Mouse (Mus musculus) kidney, postnatal 25 days (tissue): ENCODE results near the gene Vps45.
"Not testable (repeated sequence)": the region's sequence is repeated elsewhere in the genome, so short reads cannot be mapped to it uniquely, and the experiment has no call there.

Experiments
- DNase-seq, 2 experiments: peaks; one replicate each; pipeline ENCODE4 v3.0.0; 2021; ENCODE audit warnings: mixed read lengths in 2 of 2

The Vps45 gene

GRCm38 (mm10) chr3:95994975-95995801, 63.1 kb downstream of the Vps45 start:
- peak; percentile 29 to 54 for DNase-seq

GRCm38 (mm10) chr3:95994381-95994846, 63.9 kb downstream of the Vps45 start:
- DNase-seq: no peak

- DNase-seq: peak; percentile 41 to 80
These were observed 64.4 kb downstream of the Vps45 start for GRCm38 (mm10) chr3:95993881-95994280.

- peak; percentile 36 to 63 for DNase-seq
These were observed 65.2 kb downstream of the Vps45 start for GRCm38 (mm10) chr3:95992990-95993603.

- no peak for DNase-seq
These were observed 67.8 kb downstream of the Vps45 start for GRCm38 (mm10) chr3:95990413-95990941.

GRCm38 (mm10) chr3:95988969-95989368, 69.3 kb downstream of the Vps45 start:
- DNase-seq: peak; percentile 79 to 83

GRCm38 (mm10) chr3:95988138-95988537, 70.1 kb downstream of the Vps45 start:
- DNase-seq: no peak

GRCm38 (mm10) chr3:95987386-95988110, 70.7 kb downstream of the Vps45 start:
- DNase-seq: peak in 1 of 2 experiments; percentile 48

- no peak for DNase-seq
These were observed 71.3 kb downstream of the Vps45 start for GRCm38 (mm10) chr3:95986984-95987383.

GRCm38 (mm10) chr3:95986001-95986622, 72.2 kb downstream of the Vps45 start:
- DNase-seq: peak; percentile 25 to 55

- peak; percentile 57 to 78 for DNase-seq
These were observed 72.9 kb downstream of the Vps45 start for GRCm38 (mm10) chr3:95985209-95986000.

- DNase-seq: no peak
These were observed 76.1 kb downstream of the Vps45 start for GRCm38 (mm10) chr3:95982129-95982528.

GRCm38 (mm10) chr3:95980276-95980970, 77.8 kb downstream of the Vps45 start:
- no peak for DNase-seq

- DNase-seq: peak in 1 of 2 experiments; percentile 26
These were observed 80.0 kb downstream of the Vps45 start for GRCm38 (mm10) chr3:95978265-95978664.

GRCm38 (mm10) chr3:95977587-95977986, 80.7 kb downstream of the Vps45 start:
- not testable (repeated sequence) for DNase-seq

- no peak for DNase-seq
These were observed 81.2 kb downstream of the Vps45 start for GRCm38 (mm10) chr3:95977079-95977478.

- DNase-seq: no peak
These were observed 85.2 kb downstream of the Vps45 start for GRCm38 (mm10) chr3:95972873-95973634.

- no peak for DNase-seq
These were observed 85.9 kb downstream of the Vps45 start for GRCm38 (mm10) chr3:95972251-95972872.

- DNase-seq: not testable (repeated sequence)
These were observed 87.6 kb downstream of the Vps45 start for GRCm38 (mm10) chr3:95970661-95971060.

GRCm38 (mm10) chr3:95969277-95969676, 89.0 kb downstream of the Vps45 start:
- DNase-seq: no peak
